Mouse (Mus musculus): ENCODE data around the gene Parp6. TPM values are rescaled to one million over a fixed set of nuclear protein-coding genes. Genes with fewer than 3 reads are reported as not detected.

The Parp6 gene
- polyA plus RNA-seq, 1 experiment from 2014 or later, result 27.6 TPM

DNA sequence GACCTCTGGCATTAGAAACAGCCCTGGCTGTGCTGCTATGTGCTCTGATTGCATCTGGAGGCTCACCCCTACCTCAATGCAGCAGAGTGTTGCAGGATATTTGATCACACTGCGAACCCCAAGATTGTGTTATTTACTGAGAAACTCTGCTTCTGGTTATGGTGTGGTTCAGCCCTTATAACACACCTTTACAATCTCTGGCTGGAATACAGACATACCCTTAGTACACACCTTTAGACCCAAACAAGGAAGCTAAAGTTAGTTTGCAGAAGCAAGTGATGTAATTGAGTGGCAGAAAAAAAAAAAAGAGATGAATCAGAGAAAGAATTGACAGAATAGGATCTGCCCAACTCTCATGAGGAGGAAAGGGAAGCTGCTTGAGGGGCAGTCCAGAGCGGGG, 6.1 kb upstream of the Parp6 start:
- Histone ChIP-seq H3K4me2 (no peak overlapping the region), H3K4me3 (replicated peaks) (no peak overlapping the region), H3K4me1 (no peaks in the 10 kb centered on the region), H3K9me3 (replicated peaks) (no peaks in the 10 kb centered on the region), H3K27me3 (no peaks in the 10 kb centered on the region), H3K36me3 (no peaks in the 10 kb centered on the region), H3K27ac (no peak overlapping the region), H3K9ac (no peak overlapping the region)
- WGBS, result 82% methylated on average over 2 of the region's 2 CpGs
- ATAC-seq (replicated peaks; ENCODE audit: low FRiP score), result no peak

DNA sequence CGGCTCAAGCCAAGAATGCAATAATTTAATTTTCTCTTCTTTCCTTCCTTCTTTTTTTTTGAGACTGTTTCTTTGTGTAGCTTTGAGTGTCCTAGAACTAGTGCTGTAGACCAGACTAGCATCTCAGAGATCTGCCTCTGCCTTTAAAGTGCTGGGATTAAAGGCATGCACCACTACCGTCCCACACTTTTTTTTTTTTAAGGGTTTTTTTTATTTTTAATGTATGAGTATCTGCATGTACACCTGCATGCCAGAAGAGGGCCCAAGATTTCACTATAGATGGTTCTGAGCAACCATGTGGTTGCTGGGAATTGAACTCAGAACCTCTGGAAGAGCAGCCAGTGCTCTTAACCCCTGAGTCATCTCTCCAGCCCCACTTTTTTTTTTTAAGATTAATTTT, 1.3 kb upstream of the Parp6 start:
- Histone ChIP-seq H3K9me3 (replicated peaks) (no peaks in the 10 kb centered on the region), H3K27me3 (no peaks in the 10 kb centered on the region), H3K36me3 (peaks cover 5% of the 10 kb centered on the region; the same call in 1 of the 2 replicates), H3K4me2 (no peak overlapping the region), H3K27ac (no peak overlapping the region), H3K4me1 (peaks cover 18% of the 10 kb centered on the region), H3K9ac (no peak overlapping the region), H3K4me3 (replicated peaks) (no peak overlapping the region)
- ATAC-seq (replicated peaks; ENCODE audit: low FRiP score), result no peak
- 83% methylated on average over 2 of the region's 2 CpGs for WGBS

DNA sequence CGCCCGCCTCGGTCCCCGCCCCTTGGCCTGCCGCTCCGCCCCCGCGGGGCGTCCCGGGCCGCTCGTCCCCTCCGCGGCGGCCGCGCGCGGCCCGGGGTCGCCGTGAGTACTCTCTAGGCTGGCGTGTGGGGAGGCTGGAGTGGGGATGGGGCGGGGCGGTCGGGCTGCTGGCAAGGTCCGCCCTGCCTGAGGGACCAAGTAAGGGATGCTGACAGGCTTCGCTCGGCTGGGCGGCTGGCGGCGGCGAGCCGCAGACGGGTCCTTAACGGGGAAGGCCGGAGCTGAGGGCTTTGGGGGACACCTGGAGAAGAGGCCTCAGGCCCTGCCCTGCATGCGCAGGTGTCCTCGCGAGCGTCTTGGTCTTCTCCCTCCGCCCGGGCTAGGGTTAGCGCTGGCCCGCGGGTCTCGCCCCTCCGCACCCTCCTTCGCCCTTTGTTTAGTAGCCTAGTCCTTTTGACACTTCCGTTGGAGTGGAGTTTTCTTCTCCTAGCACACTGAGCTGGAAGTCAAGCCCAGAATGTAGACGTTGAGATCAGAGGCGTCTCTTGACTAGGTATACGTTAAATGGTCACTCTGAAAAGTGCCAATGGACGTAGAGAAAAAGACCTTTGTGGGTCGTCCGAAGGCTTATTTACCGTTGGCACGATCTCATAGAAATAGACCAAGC, 356 bp downstream of the Parp6 start:
- no peak for ATAC-seq (replicated peaks; ENCODE audit: low FRiP score)
- Histone ChIP-seq H3K9ac (peak overlapping the region; percentile 89), H3K9me3 (replicated peaks) (no peaks in the 10 kb centered on the region), H3K27ac (peak overlapping the region; percentile 93), H3K36me3 (peaks cover 8% of the 10 kb centered on the region), H3K4me1 (peaks cover 18% of the 10 kb centered on the region), H3K27me3 (no peaks in the 10 kb centered on the region), H3K4me3 (replicated peaks) (peak overlapping the region; percentile 88), H3K4me2 (peak overlapping the region; percentile 70)
- under 1% methylated on average over 57 of the region's 58 CpGs for WGBS

DNA sequence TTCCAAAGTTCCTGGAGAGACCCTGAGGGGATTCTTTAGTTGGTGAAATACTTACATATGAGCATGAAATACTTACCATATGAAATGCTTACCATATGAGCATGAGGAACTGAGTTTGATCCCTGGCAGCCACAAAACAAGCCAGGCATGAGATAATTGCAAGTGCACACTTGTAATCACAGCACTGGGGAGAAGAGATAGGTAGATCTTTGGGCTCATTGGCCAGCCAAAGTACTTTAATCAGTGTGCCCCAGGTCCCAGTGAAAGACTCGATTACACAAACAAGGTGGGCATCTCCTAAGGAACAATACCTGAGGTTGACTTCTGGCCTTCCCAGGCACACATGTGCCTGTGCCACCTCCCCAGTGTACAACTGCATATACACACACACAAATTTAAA, 21.3 kb downstream of the Parp6 start:
- Histone ChIP-seq H3K4me2 (no peak overlapping the region), H3K36me3 (peaks cover 72% of the 10 kb centered on the region), H3K4me3 (replicated peaks) (no peak overlapping the region), H3K9ac (no peak overlapping the region), H3K27ac (no peak overlapping the region), H3K4me1 (no peaks in the 10 kb centered on the region), H3K27me3 (no peaks in the 10 kb centered on the region), H3K9me3 (replicated peaks) (no peaks in the 10 kb centered on the region)
- ATAC-seq (replicated peaks; ENCODE audit: low FRiP score), result no peak
- 85% methylated on average over 1 of the region's 1 CpGs for WGBS

DNA sequence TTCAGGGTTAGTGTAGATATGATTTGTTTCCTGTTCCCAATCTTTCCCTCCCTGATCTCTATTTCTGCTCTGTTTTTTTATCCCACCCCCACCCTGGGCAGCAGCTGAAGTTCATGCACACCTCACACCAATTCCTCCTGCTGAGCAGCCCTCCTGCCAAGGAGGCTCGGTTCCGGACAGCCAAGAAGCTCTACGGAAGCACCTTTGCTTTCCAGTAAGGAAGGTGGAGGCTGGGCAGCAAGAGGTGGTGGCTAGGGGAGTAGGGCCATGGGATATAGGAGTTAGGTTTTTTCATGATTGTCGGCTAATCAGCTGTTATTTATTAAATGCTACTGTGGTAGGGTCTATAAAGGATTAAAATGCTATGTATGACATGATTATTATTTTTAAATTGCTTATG, 22.9 kb downstream of the Parp6 start:
- no peak overlapping the region for H3K4me3 ChIP-seq (replicated peaks)
- no peak for ATAC-seq (replicated peaks; ENCODE audit: low FRiP score)
- H3K27ac ChIP-seq, result no peak overlapping the region
- H3K36me3 ChIP-seq, result peaks cover 62% of the 10 kb centered on the region
- no peak overlapping the region for H3K9ac ChIP-seq
- no peaks in the 10 kb centered on the region for H3K27me3 ChIP-seq
- H3K9me3 ChIP-seq (replicated peaks), result no peaks in the 10 kb centered on the region
- no peaks in the 10 kb centered on the region for H3K4me1 ChIP-seq
- no peak overlapping the region for H3K4me2 ChIP-seq
- WGBS, result 89% methylated on average over 4 of the region's 4 CpGs

DNA sequence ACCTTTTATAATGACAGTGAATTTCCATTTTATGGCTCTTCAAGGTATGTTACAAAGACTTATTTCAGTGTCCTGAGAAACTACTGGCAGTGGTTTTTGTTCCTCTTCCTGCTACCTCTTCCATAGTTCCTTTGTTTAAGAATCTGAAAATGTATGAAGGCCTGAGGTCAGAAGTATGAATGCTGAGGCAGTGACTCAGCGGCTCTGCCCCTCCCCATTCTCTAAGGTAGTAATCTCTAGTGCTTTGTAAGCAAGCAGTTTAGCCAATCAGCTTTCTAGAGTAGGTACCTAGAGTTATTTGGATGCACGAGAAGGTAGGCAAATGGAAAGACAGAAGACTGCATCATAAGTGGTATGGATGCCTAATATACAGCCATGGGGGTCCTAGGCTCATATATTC, 24.2 kb downstream of the Parp6 start:
- Histone ChIP-seq H3K27me3 (no peaks in the 10 kb centered on the region), H3K9me3 (replicated peaks) (no peaks in the 10 kb centered on the region), H3K4me3 (replicated peaks) (no peak overlapping the region), H3K4me1 (no peaks in the 10 kb centered on the region), H3K4me2 (no peak overlapping the region), H3K27ac (peak overlapping the region; percentile 15; the same call in 1 of the 2 replicates), H3K36me3 (peaks cover 57% of the 10 kb centered on the region), H3K9ac (no peak overlapping the region)
- ATAC-seq (replicated peaks; ENCODE audit: low FRiP score), result no peak
- 66% methylated on average over 2 of the region's 2 CpGs for WGBS

DNA sequence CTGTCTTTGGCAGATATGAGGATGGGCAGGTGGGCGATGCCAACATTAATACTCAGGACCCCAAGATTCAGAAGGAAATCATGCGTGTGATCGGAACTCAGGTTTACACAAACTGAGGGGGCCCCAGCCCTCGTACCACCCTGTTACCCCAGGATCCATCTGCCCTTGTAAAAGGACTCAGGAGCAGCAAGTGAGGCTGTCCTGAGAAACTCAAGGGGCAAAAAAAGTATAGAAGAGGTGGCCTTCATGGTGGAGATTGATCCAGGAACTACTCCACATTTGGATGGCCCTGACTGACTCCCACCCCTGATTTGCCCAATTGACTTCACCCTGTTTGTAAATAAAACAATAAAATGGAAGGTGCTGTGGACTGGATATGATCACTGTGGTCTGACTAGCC, 32.8 kb downstream of the Parp6 start:
- no peak for ATAC-seq (replicated peaks; ENCODE audit: low FRiP score)
- Histone ChIP-seq H3K27me3 (no peaks in the 10 kb centered on the region), H3K4me2 (no peak overlapping the region), H3K27ac (no peak overlapping the region), H3K4me1 (no peaks in the 10 kb centered on the region), H3K36me3 (peaks cover 44% of the 10 kb centered on the region), H3K9ac (no peak overlapping the region), H3K9me3 (replicated peaks) (no peaks in the 10 kb centered on the region), H3K4me3 (replicated peaks) (no peak overlapping the region)
- WGBS, result 97% methylated on average over 4 of the region's 4 CpGs

DNA sequence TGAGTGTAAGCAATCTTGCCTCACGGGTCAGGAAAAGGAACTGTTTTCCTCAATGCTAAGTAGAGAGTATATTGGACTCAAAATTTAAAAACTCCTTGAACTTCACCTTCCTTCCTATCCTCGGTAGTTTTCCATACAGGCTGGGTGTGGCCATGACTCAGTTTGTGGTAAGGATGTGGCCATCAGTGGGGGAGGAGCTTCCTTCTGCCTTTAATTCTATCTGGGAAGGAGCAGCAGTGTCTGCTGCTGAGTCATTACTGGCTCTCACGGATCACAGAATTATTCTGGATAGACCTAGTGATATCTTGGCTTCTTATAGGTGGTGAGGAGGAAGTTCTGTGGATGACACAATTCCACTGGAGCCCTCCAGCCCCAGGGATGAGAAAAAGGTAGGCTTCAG, 36.3 kb downstream of the Parp6 start:
- Histone ChIP-seq H3K4me2 (no peak overlapping the region), H3K4me1 (peaks cover 11% of the 10 kb centered on the region), H3K9me3 (replicated peaks) (no peaks in the 10 kb centered on the region), H3K27me3 (no peaks in the 10 kb centered on the region), H3K36me3 (peaks cover 29% of the 10 kb centered on the region), H3K9ac (no peak overlapping the region), H3K4me3 (replicated peaks) (no peak overlapping the region), H3K27ac (no peak overlapping the region)
- WGBS, result 31% methylated on average over 3 of the region's 3 CpGs
- ATAC-seq (replicated peaks; ENCODE audit: low FRiP score), result no peak

DNA sequence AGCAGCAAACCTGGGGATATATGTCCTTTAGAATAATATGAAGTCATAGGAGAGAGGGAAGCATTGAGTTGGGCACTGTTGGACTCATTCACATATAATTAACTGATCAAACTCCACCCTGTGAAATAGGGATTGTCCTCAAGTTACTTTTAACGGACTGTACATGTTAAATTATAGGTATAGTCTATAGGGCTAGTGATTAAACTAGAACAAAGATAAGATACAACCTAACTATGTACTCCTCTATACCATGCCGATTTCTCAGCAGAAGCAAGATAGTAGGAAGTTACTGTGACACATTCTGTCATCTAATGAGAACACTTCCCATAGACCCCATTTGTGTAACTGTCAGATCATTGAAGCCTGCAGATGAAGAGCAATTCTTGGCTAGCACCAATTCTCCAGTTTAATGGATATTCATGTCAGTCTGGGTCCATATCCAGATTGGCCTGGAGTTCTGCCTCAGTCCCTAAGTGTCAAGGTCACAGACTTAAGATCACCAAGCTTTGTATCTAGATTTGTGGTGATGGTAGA, 37.4 kb downstream of the Parp6 start:
- Histone ChIP-seq H3K4me3 (replicated peaks) (no peak overlapping the region), H3K4me1 (peaks cover 21% of the 10 kb centered on the region), H3K4me2 (no peak overlapping the region)

DNA sequence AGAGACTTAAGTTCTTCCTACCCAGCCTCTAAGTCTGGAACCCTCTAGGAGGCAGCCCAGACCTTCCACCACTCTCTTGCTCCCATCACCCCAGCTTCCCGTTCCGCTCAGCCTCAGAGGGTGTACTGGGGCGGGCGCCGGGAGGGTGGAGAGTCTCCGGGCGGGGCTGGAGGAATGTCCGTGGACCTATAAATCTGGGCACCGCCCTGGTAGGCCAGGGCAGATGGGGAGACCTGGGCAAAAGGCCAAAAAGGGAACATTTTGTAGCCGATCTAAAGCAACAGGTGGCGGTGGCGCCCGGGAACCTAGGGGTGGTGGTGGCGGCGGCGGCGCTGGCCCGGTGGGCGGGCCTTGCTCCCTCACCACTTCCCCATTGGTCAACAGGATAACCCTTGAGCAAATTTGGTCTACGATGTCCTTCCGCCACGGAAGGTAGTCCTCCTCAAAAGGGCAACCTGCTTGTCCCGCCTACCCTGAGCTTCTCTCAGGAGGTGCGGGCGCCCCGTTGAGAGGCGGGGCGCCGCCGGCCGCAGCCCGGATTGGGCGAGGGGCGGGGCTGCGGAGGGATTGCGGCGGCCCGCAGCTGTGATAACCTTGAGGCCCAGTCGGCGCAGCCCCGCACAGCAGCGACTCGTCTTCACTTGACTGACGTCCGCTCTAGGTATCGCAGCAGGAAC, 39.0 kb downstream of the Parp6 start, which contains the start of gene Pkm:
Gene Pkm (plus strand): TSS at position 411 of the 677 bp plus-strand sequence.
- H3K36me3 ChIP-seq, result peaks cover 16% of the 10 kb centered on the region
- H3K9me3 ChIP-seq (replicated peaks), result no peaks in the 10 kb centered on the region
- no peaks in the 10 kb centered on the region for H3K27me3 ChIP-seq
- peaks cover 37% of the 10 kb centered on the region for H3K4me1 ChIP-seq
- H3K27ac ChIP-seq, result peak within 1 kb of the TSS; percentile 98
- under 1% methylated on average over 46 of the region's 46 CpGs for WGBS
- peak within 1 kb of the TSS; percentile 93 for H3K4me3 ChIP-seq (replicated peaks)
- peak within 1 kb of the TSS; percentile 75 for H3K4me2 ChIP-seq
- ATAC-seq (replicated peaks; ENCODE audit: low FRiP score), result peak; percentile 95
- H3K9ac ChIP-seq, result peak within 1 kb of the TSS; percentile 89

More for the DNA sequence above, 37.4 kb downstream of the Parp6 start:
- Histone ChIP-seq H3K27me3 (no peaks in the 10 kb centered on the region), H3K36me3 (peaks cover 18% of the 10 kb centered on the region), H3K27ac (no peak overlapping the region), H3K9ac (no peak overlapping the region), H3K9me3 (replicated peaks) (no peaks in the 10 kb centered on the region)
- 90% methylated on average over 2 of the region's 2 CpGs for WGBS
- ATAC-seq (replicated peaks; ENCODE audit: low FRiP score), result no peak

DNA sequence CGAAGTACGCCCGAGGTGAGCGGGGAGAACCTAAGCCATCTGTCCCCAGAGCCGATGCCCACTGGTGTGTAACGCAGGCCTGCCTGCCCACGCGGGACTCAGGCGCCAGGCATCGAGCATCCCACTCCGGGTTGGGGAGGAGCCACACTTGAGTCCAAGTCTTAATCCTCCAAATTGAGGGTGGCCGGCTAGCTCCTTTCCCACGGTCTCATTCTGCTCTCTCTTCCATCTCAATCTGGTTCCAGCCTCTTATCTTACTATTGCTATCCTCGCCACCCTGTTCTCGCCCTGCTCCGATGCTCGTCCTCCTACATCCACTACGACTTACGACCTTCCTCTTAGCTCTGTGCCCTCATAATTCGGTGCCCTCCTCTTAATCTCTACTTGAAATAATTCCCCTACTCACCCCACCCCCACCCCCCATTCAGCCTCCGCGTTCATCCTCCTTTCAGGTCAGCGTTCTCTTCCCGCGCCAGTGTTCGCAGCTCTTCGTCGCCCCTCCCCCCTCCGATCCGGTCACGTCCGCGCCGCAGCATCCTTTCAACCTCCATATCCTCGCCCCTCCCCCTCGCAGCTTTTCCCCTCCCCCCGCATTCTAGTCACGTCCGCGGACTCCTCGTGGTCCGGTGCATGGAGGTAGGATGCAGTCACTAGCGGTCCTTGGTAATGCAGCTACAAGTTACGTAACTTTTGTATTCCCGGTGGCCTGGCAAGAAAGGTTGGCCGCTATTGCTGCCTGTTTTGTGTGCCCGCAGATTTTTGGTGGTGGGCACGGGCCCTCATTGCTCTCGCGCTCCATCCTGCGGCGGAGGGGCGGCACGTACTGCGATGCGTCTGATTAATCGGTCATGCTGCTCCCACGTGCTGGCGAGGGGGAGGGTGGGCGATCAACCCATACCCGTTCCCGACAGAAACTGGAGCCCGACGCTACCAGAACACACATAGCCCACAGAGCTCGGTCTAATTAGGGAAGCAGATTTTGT, 39.8 kb downstream of the Parp6 start:
- Histone ChIP-seq H3K36me3 (peaks cover 21% of the 10 kb centered on the region), H3K9ac (peak overlapping the region; percentile 89), H3K4me1 (peaks cover 45% of the 10 kb centered on the region), H3K9me3 (replicated peaks) (no peaks in the 10 kb centered on the region), H3K27me3 (no peaks in the 10 kb centered on the region), H3K27ac (peak overlapping the region; percentile 98), H3K4me3 (replicated peaks) (peak overlapping the region; percentile 93), H3K4me2 (peak overlapping the region; percentile 75)
- WGBS, result under 1% methylated on average over 65 of the region's 65 CpGs
- ATAC-seq (replicated peaks; ENCODE audit: low FRiP score), result peak; percentile 27

Data from kidney, embryonic 15.5 days (tissue).